Mouse (Mus musculus): ENCODE results near the gene Gm5460.

The Gm5460 gene

GRCm38 (mm10) chr14:34016381-34016780 is at the start of gene Gm5460:
TSS of gene Gm5460 (plus strand) at chr14:34016758.
- no peak for DNase-seq (ENCODE audit: low spot score)

- DNase-seq (ENCODE audit: low spot score): no peak
These were observed 43.9 kb upstream of the Gm5460 start for GRCm38 (mm10) chr14:33972679-33973078.

- no peak for DNase-seq (ENCODE audit: low spot score)
These were observed 41.8 kb upstream of the Gm5460 start for GRCm38 (mm10) chr14:33974752-33975151.

GRCm38 (mm10) chr14:33977748-33978147 is 38.8 kb upstream of the Gm5460 start:
- DNase-seq (ENCODE audit: low spot score): no peak

GRCm38 (mm10) chr14:33978604-33979059 is 37.9 kb upstream of the Gm5460 start, which contains the start of gene Zfp488:
TSS of gene Zfp488 (minus strand) at chr14:33978764.
- no peak for DNase-seq (ENCODE audit: low spot score)

GRCm38 (mm10) chr14:33989201-33989600 is 27.4 kb upstream of the Gm5460 start:
- no peak for DNase-seq (ENCODE audit: low spot score)

- no peak for DNase-seq (ENCODE audit: low spot score)
These were observed 24.6 kb upstream of the Gm5460 start for GRCm38 (mm10) chr14:33991971-33992370.

GRCm38 (mm10) chr14:33993051-33993450 is 23.5 kb upstream of the Gm5460 start:
- DNase-seq (ENCODE audit: low spot score): no peak

- no peak for DNase-seq (ENCODE audit: low spot score)
These were observed 22.9 kb upstream of the Gm5460 start for GRCm38 (mm10) chr14:33993521-33994289.

GRCm38 (mm10) chr14:33997427-33997826 is 19.1 kb upstream of the Gm5460 start:
- DNase-seq (ENCODE audit: low spot score): no peak

GRCm38 (mm10) chr14:34000076-34000475 is 16.5 kb upstream of the Gm5460 start:
- no peak for DNase-seq (ENCODE audit: low spot score)

GRCm38 (mm10) chr14:34001445-34001844 is 15.1 kb upstream of the Gm5460 start:
- no peak for DNase-seq (ENCODE audit: low spot score)

GRCm38 (mm10) chr14:34002358-34002757 is 14.2 kb upstream of the Gm5460 start:
- DNase-seq (ENCODE audit: low spot score): no peak

- DNase-seq (ENCODE audit: low spot score): no peak
These were observed 1.5 kb upstream of the Gm5460 start, which contains the start of gene Gm30083 for GRCm38 (mm10) chr14:34015063-34015462. TSS of gene Gm30083 (minus strand) at chr14:34015182.

- DNase-seq (ENCODE audit: low spot score): no peak
These were observed 380 bp downstream of the Gm5460 start for GRCm38 (mm10) chr14:34016938-34017337.

- no peak for DNase-seq (ENCODE audit: low spot score)
These were observed 10.2 kb downstream of the Gm5460 start for GRCm38 (mm10) chr14:34026710-34027109.

- no peak for DNase-seq (ENCODE audit: low spot score)
These were observed 17.5 kb downstream of the Gm5460 start for GRCm38 (mm10) chr14:34033841-34034610.

- no peak for DNase-seq (ENCODE audit: low spot score)
These were observed 24.7 kb downstream of the Gm5460 start for GRCm38 (mm10) chr14:34041241-34041640.

GRCm38 (mm10) chr14:34043341-34043740 is 26.8 kb downstream of the Gm5460 start:
- no peak for DNase-seq (ENCODE audit: low spot score)

GRCm38 (mm10) chr14:34050101-34050779 is 33.7 kb downstream of the Gm5460 start:
- no peak for DNase-seq (ENCODE audit: low spot score)

- DNase-seq (ENCODE audit: low spot score): no peak
These were observed 36.0 kb downstream of the Gm5460 start, which contains the start of gene Antxrl for GRCm38 (mm10) chr14:34052516-34052915. TSS of gene Antxrl (plus strand) at chr14:34052707.

- DNase-seq (ENCODE audit: low spot score): no peak
These were observed 55.1 kb downstream of the Gm5460 start for GRCm38 (mm10) chr14:34071665-34072064.
